Mouse (Mus musculus) embryonic fibroblast, embryonic 13.5 days (primary cell): Measurements from ENCODE around the gene Adgre5.

Experiments
- CTCF ChIP-seq: IDR thresholded peaks from 2 replicates; pipeline ENCODE4 v1.5.1; 2011; ENCODE audit warnings: mild to moderate bottlenecking, control low read depth, low read length, moderate library complexity, borderline replicate concordance; ENCODE audit not compliant: insufficient read depth
- POLR2A ChIP-seq: IDR thresholded peaks from 2 replicates; pipeline ENCODE4 v1.6.1; 2011; ENCODE audit warnings: low read depth, mild to moderate bottlenecking, control low read depth, low read length, moderate library complexity

DNA sequence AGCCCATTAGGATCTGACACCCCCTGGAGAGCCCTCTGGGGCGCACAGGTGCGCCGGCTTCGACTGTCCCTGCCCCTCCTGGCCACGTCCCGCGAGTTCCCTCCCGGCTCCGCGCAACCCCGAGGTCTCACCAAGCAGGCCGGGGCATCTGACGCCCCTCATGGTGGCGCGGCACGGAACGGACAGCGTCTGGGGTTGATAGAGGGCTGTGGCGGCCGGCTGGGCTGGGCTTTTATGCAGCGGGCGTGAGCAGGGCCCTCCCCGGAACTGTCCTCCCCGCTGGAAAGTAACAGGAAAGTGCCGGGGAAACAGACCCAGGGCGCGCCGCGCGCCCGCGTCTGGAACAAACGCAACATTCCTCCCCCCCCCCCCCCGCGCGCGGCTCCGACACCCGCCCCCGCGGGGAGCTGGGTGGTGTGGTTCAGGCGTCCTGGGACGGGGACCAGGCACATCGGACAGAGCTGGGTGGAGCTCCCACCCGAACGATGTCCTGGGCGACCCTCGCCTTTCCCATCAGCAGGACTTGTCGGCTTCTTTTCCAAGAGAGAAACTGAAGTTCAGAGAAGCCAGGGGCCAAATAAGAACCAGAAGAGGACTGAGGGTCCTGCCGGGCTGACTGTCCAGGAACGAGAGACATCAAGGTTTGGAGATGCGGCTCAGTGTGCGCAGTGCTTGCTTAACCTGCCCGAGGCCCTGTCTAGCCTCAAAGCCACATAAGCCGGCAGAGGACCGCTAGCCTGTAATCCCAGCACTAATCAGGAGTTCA is at the start of gene Adgre5:
- TF ChIP-seq POLR2A: peak; percentile 70
- TF ChIP-seq CTCF: no peak
